Mouse (Mus musculus) forebrain, embryonic 11.5 days (tissue): Measurements from ENCODE around the gene B3gntl1. TPM values are rescaled to one million over a fixed set of nuclear protein-coding genes. Genes with fewer than 3 reads are reported as not detected.

Experiments used
- ATAC-seq: fragments of 200-750 bp; cut with Nextera tagmentation; replicated peaks from 2 replicates; pipeline ENCODE4 v1.8.0; 2017; ENCODE audit warnings: moderate TSS enrichment; ENCODE audit not compliant: low FRiP score
- DNase-seq: peaks from one replicate; pipeline ENCODE4 v3.0.0-alpha.2; 2017; ENCODE audit warnings: low spot score
- H3K27ac ChIP-seq: fragments of 300-500 bp; sonication (generic); 2 replicates; pipeline ENCODE4 v1.5.1; 2014; ENCODE audit warnings: low read depth, low read length
- H3K27me3 ChIP-seq: fragments of 300-500 bp; sonication (generic); 2 replicates; pipeline ENCODE4 v1.6.1; 2014; ENCODE audit warnings: mild to moderate bottlenecking, low read length, mixed read lengths; ENCODE audit not compliant: control insufficient read depth, insufficient read depth
- H3K36me3 ChIP-seq: fragments of 300-500 bp; sonication (generic); 2 replicates; pipeline ENCODE4 v1.6.1; 2014; ENCODE audit warnings: mild to moderate bottlenecking, low read length, moderate library complexity, mixed read lengths; ENCODE audit not compliant: control insufficient read depth, insufficient read depth
- H3K4me1 ChIP-seq: fragments of 300-500 bp; sonication (generic); replicated peaks from 2 replicates; pipeline ENCODE4 v1.6.1; 2014; ENCODE audit warnings: low read length, mixed read lengths; ENCODE audit not compliant: control insufficient read depth, insufficient read depth
- H3K4me2 ChIP-seq: fragments of 300-500 bp; sonication (generic); 2 replicates; pipeline ENCODE4 v1.6.1; 2014; ENCODE audit warnings: low read depth, mild to moderate bottlenecking, low read length, moderate library complexity, mixed read lengths; ENCODE audit not compliant: severe bottlenecking
- H3K4me3 ChIP-seq: fragments of 300-500 bp; sonication (generic); 2 replicates; pipeline ENCODE4 v1.5.1; 2014; ENCODE audit warnings: low read depth, low read length
- H3K9ac ChIP-seq: fragments of 300-500 bp; sonication (generic); 2 replicates; pipeline ENCODE4 v1.6.1; 2014; ENCODE audit warnings: low read length
- H3K9me3 ChIP-seq: fragments of 300-500 bp; sonication (generic); 2 replicates; pipeline ENCODE4 v1.6.1; 2016; ENCODE audit warnings: low read length, mixed read lengths; ENCODE audit not compliant: control insufficient read depth
- WGBS: fragments of 180-500 bp; shearing (Covaris S2); extraction: QIAGEN DNeasy Blood & Tissue Kit; methylation state at CpG from one replicate; pipeline ENCODE4 v1.1.7; 2014; 5-methylcytosine and 5-hydroxymethylcytosine counted together
- polyA plus RNA-seq: library from polyadenylated mRNA; unstranded; fragments of >200 nt; fragmentation: Nextera tagmentation; extraction: Ambion mirVana; gene quantifications from 2 replicates; pipeline ENCODE4 v1.2.1, GENCODE M21; 2014

The B3gntl1 gene
- 7.4 and 7.6 TPM in 2 replicates for polyA plus RNA-seq

DNA sequence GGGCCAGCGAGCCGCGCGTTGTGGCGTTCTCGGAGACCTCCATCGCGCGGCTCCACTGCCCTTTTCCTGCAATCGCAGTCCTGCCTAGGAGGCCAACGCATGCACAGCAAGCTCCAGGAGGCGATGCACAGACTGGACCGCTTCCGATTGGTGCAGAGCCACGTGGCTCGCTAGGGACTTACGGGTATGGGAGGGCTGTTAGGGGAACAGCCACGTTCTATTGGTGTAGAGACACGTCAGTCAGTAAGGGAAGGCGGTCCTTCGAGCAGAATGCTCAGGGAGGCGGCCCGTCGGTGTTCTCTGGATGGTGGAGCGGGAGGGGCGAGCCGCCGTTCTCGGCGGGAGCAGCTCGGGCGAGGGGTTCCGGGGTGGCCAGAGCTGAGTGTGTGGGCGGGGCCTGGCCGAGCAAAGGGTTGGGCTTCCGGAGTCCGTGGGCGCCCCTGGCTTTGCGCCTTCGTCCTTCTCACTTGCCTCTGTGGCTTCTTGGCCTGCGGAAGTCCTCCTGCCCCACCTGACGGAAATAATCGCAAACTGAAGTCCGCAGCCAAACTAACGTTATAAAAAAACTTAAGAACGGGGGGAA lies at the start of gene B3gntl1:
Gene B3gntl1 (minus strand): TSS at position 164 of the 583 bp plus-strand sequence.
- DNase-seq, result peak; percentile 98
- Histone ChIP-seq H3K36me3 (no peaks in the 10 kb centered on the region), H3K4me1 (no peaks in the 10 kb centered on the region; the same call in 1 of the 2 replicates), H3K9me3 (no peaks in the 10 kb centered on the region), H3K27ac (peak within 1 kb of the TSS; percentile 79), H3K4me2 (peak within 1 kb of the TSS; percentile 76), H3K4me3 (peak within 1 kb of the TSS; percentile 68), H3K27me3 (no peaks in the 10 kb centered on the region), H3K9ac (peak within 1 kb of the TSS; percentile 78)
- under 1% methylated on average over 46 of the region's 46 CpGs for WGBS
- ATAC-seq, result peak; percentile 100

DNA sequence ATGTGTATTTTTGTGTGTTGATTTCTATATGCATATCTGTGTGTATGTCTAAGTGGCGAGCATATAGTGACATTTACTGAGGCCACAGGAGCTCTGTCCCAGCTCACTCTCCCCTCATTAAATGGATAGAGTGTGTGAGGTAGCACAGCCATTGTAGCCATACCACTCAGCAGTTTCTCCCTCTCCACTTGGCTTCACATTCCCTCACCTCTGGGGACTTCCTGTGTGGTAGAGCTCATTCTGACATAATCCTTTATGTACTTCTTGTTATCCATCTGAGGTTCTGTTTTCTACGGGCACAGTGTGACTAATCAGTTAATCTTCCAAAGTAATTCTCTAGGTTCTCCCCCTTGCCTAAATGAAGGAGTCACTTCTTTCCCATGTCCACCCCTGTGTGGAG lies 49.5 kb upstream of the B3gntl1 start:
- H3K27me3 ChIP-seq, result no peaks in the 10 kb centered on the region
- no peaks in the 10 kb centered on the region for H3K9me3 ChIP-seq
- no peak overlapping the region for H3K4me2 ChIP-seq
- no peak overlapping the region for H3K4me3 ChIP-seq
- no peaks in the 10 kb centered on the region for H3K36me3 ChIP-seq
- H3K4me1 ChIP-seq, result no peaks in the 10 kb centered on the region
- 76% methylated on average over 2 of the region's 2 CpGs for WGBS
- H3K27ac ChIP-seq, result no peak overlapping the region
- no peak overlapping the region for H3K9ac ChIP-seq
- DNase-seq (no peak), ATAC-seq (no peak)

DNA sequence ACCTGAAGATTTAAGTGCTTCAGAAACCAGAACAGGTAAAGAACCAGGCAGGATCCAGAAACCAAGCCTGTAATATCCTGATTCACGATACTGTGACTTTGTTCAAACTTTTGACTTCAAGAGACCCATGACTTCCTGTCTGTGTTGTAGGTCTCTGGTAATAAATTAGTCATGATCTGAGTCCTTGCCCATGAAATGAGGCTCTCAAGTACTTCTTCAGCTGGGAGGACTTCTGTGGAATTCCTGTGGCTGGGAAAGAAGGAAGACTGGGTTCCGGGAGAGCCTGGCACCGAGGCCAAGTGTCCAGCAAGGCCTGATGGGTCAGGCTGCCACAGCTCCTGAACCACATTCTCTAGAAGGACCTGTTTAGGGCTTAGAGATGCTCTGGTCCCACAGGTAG lies 47.8 kb upstream of the B3gntl1 start:
- 95% methylated on average over 3 of the region's 3 CpGs for WGBS
- Histone ChIP-seq H3K4me1 (no peaks in the 10 kb centered on the region), H3K4me3 (no peak overlapping the region), H3K9me3 (no peaks in the 10 kb centered on the region), H3K27me3 (no peaks in the 10 kb centered on the region), H3K36me3 (no peaks in the 10 kb centered on the region), H3K27ac (no peak overlapping the region), H3K4me2 (no peak overlapping the region), H3K9ac (no peak overlapping the region)
- ATAC-seq (no peak), DNase-seq (no peak)

DNA sequence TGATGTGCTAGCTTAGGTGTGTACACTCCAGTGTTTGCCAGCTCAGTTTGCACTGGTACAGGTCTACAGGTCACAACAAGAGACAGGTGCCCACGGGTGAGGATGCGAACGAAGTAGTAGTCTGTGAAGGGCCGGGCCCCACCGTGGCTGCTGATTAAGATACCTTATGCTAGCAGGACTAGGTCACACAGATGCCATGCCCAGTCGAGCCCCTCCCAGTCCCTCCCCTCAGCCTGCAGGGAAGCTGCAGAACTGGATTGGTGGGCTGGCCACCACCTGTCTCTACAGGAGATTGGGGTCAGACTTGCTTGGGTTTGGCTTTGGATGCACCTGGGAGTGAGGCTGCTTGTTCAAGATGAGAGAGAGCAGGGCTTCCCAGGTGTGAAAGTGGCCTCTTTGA lies 44.8 kb upstream of the B3gntl1 start:
- no peak overlapping the region for H3K4me2 ChIP-seq
- H3K27ac ChIP-seq, result no peak overlapping the region
- no peak overlapping the region for H3K9ac ChIP-seq
- H3K9me3 ChIP-seq, result no peaks in the 10 kb centered on the region
- H3K4me1 ChIP-seq, result no peaks in the 10 kb centered on the region
- WGBS, result 69% methylated on average over 6 of the region's 6 CpGs
- no peak for DNase-seq
- no peaks in the 10 kb centered on the region for H3K27me3 ChIP-seq
- H3K4me3 ChIP-seq, result no peak overlapping the region
- no peak for ATAC-seq
- no peaks in the 10 kb centered on the region for H3K36me3 ChIP-seq

DNA sequence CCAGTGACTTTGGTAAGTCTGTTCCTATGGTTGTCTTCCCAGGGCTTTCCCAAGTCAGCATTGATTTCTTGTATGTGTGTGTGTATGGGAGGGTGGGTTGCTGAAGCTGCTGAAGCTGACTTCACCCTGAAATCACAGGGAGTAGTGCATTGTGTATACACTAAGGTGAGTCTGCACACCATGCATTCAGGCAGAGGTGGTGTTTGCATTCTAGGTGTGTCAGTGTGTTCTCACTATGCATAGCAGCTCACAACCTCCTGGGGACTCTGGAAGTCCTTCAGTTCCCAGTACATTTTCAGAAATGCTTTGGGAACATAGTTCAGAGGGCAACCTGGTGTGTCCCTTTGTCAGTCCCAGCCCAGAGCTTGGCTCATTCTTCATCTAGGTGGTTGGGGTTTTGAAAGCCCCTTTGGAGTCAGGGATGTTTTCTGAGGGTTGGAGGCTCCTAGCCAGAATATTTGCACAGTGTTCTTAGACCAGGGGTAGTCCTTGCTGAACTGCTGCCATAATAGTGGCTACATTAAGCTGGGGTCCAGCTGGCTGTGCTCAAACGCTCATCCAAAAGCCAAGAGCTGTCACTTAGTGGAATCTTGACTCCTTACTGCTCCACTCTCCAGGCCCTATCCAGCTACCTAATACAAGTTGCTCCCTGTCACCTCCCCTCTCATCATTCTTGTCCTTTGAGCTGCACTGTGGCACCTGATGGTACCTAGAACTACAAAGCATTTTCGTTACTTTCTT lies 42.0 kb upstream of the B3gntl1 start:
- no peak overlapping the region for H3K27ac ChIP-seq
- H3K36me3 ChIP-seq, result no peaks in the 10 kb centered on the region
- H3K9me3 ChIP-seq, result no peaks in the 10 kb centered on the region
- no peaks in the 10 kb centered on the region for H3K4me1 ChIP-seq
- H3K4me2 ChIP-seq, result no peak overlapping the region
- ATAC-seq (no peak), DNase-seq (no peak)
- H3K4me3 ChIP-seq, result no peak overlapping the region
- no peak overlapping the region for H3K9ac ChIP-seq
- WGBS, result 81% methylated on average over 2 of the region's 2 CpGs
- H3K27me3 ChIP-seq, result no peaks in the 10 kb centered on the region

DNA sequence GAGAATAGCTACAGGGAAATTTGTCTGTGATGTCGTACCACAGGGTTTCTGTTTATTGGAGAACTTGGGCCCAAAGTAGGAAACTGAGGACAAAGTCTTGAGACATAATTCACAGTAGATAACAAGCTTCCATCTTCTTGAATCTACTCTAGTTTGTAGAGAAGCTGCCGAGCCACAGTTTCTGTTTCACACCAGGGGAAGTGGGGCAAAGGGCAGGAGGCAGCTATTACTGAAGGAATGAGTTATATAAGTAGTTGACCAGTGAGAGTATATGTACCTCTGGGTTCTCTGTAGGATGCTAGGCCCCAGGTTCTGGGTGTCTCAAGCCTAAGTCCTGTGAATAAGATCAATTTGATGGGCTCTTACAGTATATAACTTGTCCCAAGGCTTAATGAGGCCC lies 40.6 kb upstream of the B3gntl1 start:
- ATAC-seq (no peak), DNase-seq (no peak)
- H3K4me2 ChIP-seq, result no peak overlapping the region
- no peaks in the 10 kb centered on the region for H3K36me3 ChIP-seq
- H3K9ac ChIP-seq, result no peak overlapping the region
- H3K27ac ChIP-seq, result no peak overlapping the region
- H3K9me3 ChIP-seq, result no peaks in the 10 kb centered on the region
- H3K4me1 ChIP-seq, result no peaks in the 10 kb centered on the region
- no peaks in the 10 kb centered on the region for H3K27me3 ChIP-seq
- WGBS, result 80% methylated on average over 2 of the region's 2 CpGs
- no peak overlapping the region for H3K4me3 ChIP-seq

DNA sequence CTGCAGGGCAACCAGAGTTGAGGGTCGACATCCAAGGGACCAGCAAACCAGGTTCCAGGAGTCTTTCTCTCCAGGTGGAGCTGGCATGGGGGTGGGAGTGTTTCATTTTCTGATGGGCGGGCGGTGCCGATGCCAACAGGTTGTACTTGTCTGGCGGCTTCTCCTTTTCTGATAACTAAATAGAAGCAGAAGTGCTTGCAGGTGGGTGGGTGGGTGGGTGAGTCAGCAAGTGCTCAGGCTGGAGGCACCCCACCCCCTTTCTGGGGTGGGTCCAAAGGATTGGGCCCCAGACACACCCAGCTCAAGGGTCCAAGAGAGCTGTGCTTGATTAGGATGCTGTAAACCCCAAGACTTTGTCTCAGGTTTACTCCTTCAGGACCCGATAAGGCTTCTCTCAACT lies 40.0 kb upstream of the B3gntl1 start:
- Histone ChIP-seq H3K9ac (no peak overlapping the region), H3K9me3 (no peaks in the 10 kb centered on the region), H3K27ac (no peak overlapping the region), H3K4me1 (no peaks in the 10 kb centered on the region), H3K4me2 (no peak overlapping the region), H3K36me3 (no peaks in the 10 kb centered on the region), H3K27me3 (no peaks in the 10 kb centered on the region), H3K4me3 (no peak overlapping the region)
- 90% methylated on average over 6 of the region's 6 CpGs for WGBS
- ATAC-seq (no peak), DNase-seq (no peak)

DNA sequence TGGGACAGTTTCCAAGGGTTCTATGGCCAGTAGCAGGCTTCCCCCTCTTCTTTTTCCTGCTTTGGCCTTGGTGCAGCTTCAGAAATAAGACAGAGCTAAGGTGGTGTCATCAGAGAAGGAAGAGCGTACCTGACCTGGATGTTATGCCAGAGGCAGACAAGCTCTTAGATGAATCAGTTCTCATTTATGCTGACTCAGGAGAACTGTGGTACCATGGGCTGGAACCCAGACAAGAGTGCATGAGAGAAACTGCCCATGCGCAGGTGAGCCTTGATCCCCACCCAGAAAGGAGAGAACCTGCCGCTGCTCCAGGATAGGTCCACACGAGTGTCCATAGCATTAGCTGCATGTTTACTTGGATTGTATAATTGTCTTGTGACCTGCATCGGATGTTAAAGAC lies 37.3 kb upstream of the B3gntl1 start:
- Histone ChIP-seq H3K27ac (no peak overlapping the region), H3K4me3 (no peak overlapping the region), H3K4me1 (no peaks in the 10 kb centered on the region), H3K4me2 (no peak overlapping the region), H3K27me3 (no peaks in the 10 kb centered on the region), H3K9me3 (no peaks in the 10 kb centered on the region), H3K36me3 (no peaks in the 10 kb centered on the region), H3K9ac (no peak overlapping the region)
- no peak for ATAC-seq
- DNase-seq, result no peak
- 95% methylated on average over 5 of the region's 5 CpGs for WGBS

DNA sequence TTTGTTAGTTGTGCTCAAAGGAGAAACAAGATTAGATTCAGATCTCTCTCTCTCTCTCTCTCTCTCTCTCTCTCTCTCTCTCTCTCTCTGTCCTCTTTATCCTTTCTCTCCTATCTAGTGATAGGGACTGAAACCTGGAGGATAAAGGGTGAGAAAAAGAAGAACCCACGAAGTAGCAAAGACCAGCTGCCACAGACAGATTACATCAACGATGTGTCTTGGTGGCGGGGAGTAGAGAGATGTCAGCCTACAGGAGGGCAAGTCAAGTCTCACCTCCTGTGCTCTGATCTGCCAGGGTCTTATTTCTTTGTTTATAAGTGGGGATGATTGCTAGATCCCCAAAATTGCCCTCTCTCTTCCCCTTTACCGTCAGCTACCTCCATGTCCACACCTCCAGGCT lies 36.3 kb upstream of the B3gntl1 start:
- DNase-seq, result no peak
- no peak overlapping the region for H3K4me2 ChIP-seq
- H3K4me1 ChIP-seq, result no peaks in the 10 kb centered on the region
- no peaks in the 10 kb centered on the region for H3K9me3 ChIP-seq
- no peak for ATAC-seq
- no peaks in the 10 kb centered on the region for H3K36me3 ChIP-seq
- H3K9ac ChIP-seq, result no peak overlapping the region
- no peak overlapping the region for H3K4me3 ChIP-seq
- H3K27ac ChIP-seq, result no peak overlapping the region
- peaks cover 5% of the 10 kb centered on the region for H3K27me3 ChIP-seq
- WGBS, result 93% methylated on average over 4 of the region's 4 CpGs
